Mouse (Mus musculus): ENCODE data around the gene Trdmt1. TPM values are rescaled to one million over a fixed set of nuclear protein-coding genes. Genes with fewer than 3 reads are reported as not detected.

Trdmt1 gene
- 9.0 TPM for polyA plus RNA-seq (2014; fragmentation: Illumina TruSeq; extraction: RNeasy Lipid Tissue Mini Kit (QIAGEN cat#74804); ENCODE audit: low read depth, low replicate concordance)

GRCm38 (mm10) chr2:13544193-13544824 is at the start of gene Trdmt1:
Gene Trdmt1, minus strand, starts transcription at chr2:13544668.

GRCm38 (mm10) chr2:13573408-13574065 is 29.1 kb upstream of the Trdmt1 start, which contains the start of gene Vim:
Gene Vim, plus strand, starts transcription at chr2:13573927.

GRCm38 (mm10) chr2:13491734-13492133 is 52.7 kb downstream of the Trdmt1 start, which contains the start of gene Cubn:
Gene Cubn, minus strand, starts transcription at chr2:13491813.

Other genes with a start within 250 kb of the Trdmt1 start
- gene Cubn, start 52.9 kb downstream of the Trdmt1 start, polyA plus RNA-seq (2014; fragmentation: Illumina TruSeq; extraction: RNeasy Lipid Tissue Mini Kit (QIAGEN cat#74804); ENCODE audit: low read depth, low replicate concordance) = 0.03 TPM
- gene Vim, start 29.3 kb upstream of the Trdmt1 start, polyA plus RNA-seq (2014; fragmentation: Illumina TruSeq; extraction: RNeasy Lipid Tissue Mini Kit (QIAGEN cat#74804); ENCODE audit: low read depth, low replicate concordance) = 11.8 TPM
- 0.19 TPM for gene St8sia6, start 249.4 kb upstream of the Trdmt1 start, polyA plus RNA-seq (2014; fragmentation: Illumina TruSeq; extraction: RNeasy Lipid Tissue Mini Kit (QIAGEN cat#74804); ENCODE audit: low read depth, low replicate concordance)